Mouse (Mus musculus) lung, postnatal 4 days (tissue): ENCODE measurements at regions not wholly inside any gene's neighbourhood (a gene's known extent, or its start where the extent isn't known, plus 50 kb on each side); places are given as distances from the start of the nearest gene placed in this dataset.

Experiments
- DNase-seq, 2 experiments: peaks; one replicate each; pipeline ENCODE4 v3.0.0; 2021

DNA sequence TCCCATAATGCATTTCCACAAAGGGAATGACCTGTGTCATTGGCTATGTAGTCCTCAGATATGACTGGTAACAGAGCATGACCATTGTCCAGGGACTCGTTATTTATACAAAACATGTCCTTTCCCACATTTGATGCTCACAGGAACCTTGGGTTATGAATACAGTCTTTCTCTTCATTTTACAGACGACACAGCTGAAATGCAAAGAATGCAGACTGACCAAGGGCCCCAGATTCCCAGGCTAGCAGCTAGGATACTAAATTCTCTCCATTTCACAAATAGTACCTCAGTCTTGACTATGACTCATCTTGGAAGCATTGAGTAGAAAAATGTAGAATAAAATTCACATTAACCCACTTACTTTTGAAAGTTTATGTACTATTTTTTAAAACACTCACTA is 182.7 kb upstream of the Sox4 start:
- no peak for DNase-seq

DNA sequence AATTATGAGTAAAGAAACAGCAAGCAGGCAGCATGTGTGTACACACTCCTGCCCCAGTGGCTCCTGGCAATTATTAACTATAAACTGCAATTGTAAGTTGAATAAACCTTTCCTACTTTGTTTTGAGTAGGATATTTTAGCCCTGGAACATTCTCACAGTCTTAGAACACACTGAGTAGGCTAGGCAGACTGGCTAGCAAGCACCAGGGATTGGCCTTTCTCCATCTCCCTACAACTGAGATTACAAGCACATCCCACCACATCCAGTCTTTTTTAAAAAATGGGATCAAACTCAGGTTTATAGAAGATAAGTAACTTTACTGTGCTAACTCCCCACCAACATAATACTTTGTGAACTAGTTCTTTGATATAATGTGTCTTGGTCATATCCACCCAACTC is 174.0 kb upstream of the Sox4 start:
- no peak for DNase-seq

- no peak for DNase-seq
Observed at GRCm38 (mm10) chr13:29123477-29123876, 170.0 kb upstream of the Sox4 start.

DNA sequence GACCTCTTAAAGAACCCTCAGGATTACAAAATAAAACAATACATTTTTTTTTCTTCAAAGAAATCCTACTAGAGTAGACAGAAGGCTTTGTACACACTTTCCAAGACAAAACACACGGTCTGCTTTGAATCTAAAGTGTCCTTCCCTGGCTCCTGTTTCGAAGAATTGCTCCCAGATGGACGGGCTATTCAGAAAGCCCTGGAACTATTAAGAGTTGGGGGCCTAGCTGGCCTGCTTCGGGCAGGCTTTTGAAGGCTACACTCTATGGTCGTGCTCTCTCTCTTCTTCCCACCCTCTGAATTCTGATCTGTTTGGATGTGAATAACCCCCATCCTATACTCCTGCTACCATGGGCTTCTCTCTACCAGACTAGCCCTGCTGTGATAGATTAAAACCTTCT is 167.6 kb upstream of the Sox4 start:
- no peak for DNase-seq

DNA sequence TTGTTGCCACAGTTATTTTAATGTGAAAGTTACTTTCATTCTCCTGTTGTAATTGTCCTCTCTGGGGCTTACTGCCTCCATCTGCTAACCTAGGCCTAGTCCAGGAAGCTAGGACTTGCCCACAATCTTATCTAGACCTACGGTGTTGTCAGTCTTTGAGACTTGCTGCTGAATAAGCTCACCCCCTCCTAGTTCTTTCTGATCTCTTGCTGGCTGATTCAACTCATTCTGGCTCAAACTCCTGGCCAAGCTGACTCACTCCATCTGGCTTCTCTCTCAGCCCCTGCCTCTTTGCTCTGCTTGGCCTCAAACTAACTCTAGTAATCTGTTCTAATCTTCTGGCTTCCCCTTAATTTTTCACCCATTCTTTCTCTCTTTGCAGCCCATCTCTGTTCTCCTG is 165.8 kb upstream of the Sox4 start:
- DNase-seq = no peak

GRCm38 (mm10) chr13:29114998-29115495 is 161.5 kb upstream of the Sox4 start:
- DNase-seq = no peak

DNA sequence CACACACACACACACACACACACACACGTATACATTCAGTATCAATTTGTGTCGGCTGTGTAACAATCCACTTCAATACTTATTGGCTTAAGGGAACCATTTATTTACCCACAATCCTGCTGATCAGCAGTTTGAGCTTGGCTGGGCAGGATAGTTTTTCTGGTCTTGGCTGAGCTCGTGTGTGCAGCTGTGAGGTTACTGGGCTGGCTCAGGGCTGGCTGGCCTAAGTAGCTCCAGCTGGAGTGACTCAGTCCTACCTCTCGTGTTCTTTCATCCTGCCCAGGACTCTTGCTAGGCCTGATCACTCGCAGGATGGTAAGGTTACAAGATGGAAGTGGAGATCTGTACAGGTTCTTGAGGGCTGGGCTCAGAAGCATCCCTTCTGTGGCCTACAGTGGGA is 156.6 kb upstream of the Sox4 start:
- DNase-seq = peak; percentile 5 to 64

DNA sequence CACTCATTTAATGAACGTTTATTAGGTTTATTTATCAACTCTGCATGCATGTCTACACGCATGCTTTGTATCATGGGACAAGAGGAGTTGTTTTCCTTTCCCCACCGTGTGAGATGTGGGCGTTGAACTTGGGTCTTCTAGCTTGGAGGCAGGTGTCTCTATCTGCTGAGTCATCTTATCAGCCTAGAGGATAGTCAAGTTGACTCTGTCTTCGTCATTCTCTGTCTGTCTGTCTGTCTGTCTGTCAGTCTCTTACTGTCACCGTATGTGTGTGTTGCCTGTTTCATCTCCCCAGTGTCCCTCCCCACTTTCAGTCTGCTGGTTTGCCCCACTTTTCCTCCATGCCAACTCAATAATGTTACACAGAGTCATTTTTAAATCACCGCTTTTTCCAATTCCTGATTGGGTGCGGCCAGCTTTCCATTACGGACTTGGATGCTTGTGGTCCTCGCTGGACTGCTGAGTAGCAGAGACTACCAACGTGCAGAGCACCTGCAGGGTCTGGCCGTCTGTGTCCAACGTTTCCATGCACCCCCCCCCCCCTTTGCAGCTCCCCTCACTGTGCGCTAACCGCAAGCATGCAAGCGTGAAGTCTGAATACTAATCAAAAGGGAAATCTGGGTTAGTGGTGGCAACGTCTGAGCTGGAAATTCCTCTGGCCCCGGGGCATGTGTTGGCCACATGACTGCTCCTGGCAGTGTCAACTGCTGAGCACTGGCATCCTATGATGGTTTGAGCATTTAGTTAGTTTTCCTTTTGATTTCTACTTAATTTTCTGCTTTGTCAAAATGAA is 155.7 kb upstream of the Sox4 start:
- no peak for DNase-seq

DNA sequence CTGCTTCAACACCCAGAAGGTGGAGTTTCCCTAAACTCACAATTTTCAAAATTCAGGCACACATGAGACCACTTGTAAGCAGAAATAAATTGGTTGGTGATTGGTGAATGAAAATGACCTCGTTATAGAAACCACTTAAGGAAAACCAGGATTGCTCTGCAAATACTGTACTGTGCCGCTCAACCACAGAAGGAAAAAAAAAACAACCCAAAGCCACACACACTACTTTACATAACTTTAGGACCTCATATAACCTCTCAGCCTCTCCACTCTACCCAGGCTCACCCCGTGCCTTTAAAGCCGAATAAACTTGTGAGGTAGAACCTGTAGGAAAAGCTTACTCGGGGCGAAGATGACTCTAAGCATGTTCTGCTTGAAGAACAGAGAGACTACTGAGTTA is 154.7 kb upstream of the Sox4 start:
- no peak for DNase-seq

GRCm38 (mm10) chr13:29092166-29092565 is 138.7 kb upstream of the Sox4 start:
- no peak for DNase-seq

DNA sequence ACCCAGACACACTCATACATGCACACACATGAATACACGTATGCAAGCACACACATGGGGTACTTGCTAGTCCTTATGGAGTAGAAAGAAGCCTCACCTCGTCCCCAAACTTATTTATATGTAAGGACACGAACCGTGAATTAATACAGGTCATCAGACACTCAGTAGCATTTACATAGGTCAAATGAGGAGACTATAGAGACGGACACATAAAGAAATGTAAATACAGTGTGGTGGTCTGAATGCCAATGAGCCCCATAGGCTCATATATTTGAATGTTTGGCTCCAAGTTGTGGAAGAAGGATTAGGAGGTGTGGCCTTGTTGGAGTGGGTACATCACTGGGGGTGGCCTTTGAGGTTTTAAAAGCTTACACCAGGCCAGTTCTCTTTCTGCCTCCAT is 133.3 kb upstream of the Sox4 start:
- no peak for DNase-seq

DNA sequence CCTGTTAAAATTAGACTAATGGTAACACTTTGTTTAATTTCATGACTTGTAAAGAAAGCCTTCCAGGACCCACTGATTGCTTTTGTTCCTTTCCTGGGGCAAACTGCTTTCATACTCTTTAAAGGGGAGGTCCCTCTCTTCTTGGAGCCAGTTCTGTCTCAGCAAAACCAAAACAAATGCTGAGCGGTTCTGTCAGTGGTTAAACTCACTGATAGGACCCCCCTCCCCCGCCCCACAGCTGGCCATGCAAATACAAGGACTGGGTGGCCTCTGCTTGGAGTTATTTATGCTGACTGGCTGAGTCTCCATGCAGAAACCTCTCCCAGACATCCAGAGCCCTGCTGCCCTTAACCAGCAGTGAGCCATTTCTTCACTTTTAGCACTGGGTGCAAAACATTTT is 127.6 kb upstream of the Sox4 start:
- DNase-seq = no peak

- no peak for DNase-seq
Observed at GRCm38 (mm10) chr13:29079841-29080240, 126.3 kb upstream of the Sox4 start.

- no peak for DNase-seq
Observed at GRCm38 (mm10) chr13:29073630-29074029, 120.1 kb upstream of the Sox4 start.

GRCm38 (mm10) chr13:29063924-29064323 is 110.4 kb upstream of the Sox4 start:
- DNase-seq = no peak

DNA sequence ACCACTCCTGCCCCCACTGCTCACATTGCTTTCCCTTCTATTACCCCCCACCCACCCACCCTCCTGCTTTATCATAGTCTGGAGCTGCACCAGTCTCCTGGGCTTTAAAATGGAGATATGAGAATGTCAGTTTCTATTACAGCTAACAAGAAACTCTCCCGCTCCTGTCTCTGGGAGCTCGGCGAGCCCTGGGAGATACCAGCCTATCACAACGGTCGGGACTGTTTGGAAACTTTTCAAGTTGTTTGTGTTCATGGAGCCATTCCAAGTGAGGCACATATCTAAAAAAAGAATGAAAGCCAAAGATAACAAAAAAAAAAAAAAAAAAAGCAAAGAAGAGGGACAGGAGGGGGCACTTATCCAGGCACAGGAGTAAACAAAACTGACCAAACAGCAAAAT is 105.2 kb upstream of the Sox4 start:
- DNase-seq = peak; percentile 34 to 56

DNA sequence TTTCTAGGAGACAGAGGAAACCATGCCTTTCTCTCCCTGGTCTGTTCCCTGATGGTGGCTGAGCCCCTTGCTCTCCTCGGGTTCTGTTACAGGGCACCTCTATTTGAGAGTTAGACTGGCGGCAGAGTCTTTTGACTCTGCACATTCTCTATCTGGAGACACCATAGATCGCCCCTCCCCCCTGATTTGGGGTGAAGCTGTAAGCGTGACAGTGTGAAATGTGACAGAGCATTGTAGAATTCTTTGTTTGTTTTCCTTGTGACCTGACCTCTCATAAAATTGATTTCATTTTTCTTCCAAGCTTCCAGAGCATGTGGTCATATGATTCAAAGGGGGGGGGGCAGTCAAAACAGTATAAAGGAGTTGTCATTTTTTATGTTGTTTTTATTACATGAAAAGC is 96.2 kb upstream of the Sox4 start:
- no peak for DNase-seq

DNA sequence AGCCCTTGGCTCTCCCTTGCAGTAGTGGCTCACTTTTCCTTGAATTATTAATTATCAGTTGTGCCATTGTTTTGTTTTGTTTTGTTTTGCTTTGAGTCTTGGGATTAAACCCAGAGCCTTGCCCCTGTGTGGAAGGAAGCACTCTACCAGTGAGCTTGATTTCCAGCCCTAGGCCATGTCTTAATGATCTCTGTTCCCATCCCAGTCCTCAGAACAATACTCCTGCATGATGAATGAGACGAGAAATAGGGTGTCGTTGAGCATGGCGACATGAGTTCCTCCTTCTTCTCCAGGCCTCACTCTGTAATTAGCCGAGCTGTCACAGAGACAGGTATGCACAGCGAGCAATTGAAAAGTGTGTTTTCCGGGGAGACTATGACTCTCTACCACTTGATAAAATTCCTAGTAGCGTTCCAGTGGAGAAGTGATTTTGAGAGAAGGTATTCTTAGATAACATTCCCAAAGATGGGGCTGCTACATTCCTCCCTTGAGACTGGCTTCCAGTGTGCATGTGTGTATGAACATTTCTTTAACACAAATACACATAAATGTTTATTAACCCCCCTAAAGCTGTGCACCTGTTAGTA is 95.6 kb upstream of the Sox4 start:
- DNase-seq = no peak

GRCm38 (mm10) chr13:29044655-29045054 is 91.1 kb upstream of the Sox4 start:
- no peak for DNase-seq

- DNase-seq = no peak
Observed at GRCm38 (mm10) chr13:29040331-29040730, 86.8 kb upstream of the Sox4 start.

- DNase-seq = no peak
Observed at GRCm38 (mm10) chr13:29034904-29035303, 81.4 kb upstream of the Sox4 start.

- peak; percentile 67 to 89 for DNase-seq
Observed at GRCm38 (mm10) chr13:29034444-29034843, 80.9 kb upstream of the Sox4 start.

DNA sequence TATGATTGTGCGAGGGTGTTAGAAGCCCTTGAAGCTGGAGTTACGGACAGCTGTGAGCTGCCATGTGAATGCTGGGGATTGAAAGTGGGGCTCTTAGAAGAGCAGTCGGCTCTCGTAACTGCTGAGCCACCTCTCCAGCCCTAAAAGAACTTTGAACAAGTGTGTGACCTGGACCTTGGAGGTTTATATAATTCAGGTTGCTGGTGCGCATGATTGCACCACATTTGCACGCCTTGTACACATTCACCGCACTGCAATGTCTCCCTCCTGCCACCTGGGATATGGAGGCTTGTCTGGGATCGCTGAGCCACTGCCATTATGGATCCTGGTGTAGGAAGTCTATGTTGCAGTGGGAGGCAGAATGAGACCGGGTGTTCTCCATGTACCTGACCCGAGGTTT is 73.6 kb upstream of the Sox4 start:
- DNase-seq = no peak

DNA sequence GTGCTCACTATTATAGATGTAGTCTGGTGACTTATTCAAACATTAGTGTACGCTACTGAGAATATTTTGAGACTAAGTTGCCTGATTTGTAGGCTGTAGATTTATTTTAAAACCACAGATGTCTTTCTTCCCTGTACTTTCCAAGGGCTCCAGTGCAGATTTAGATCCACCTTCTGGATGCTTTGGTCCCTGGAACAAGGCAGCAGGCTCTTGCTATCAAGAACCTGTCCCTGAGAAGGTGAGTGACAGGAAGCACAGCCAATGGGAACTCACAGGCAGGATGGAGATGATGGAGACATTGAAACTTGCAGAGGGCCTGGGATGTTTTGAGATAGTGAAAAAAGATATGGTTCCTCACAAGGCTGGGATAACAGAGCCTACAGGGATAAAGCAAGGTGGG is 70.0 kb upstream of the Sox4 start:
- no peak for DNase-seq

GRCm38 (mm10) chr13:29019839-29020238 is 66.3 kb upstream of the Sox4 start:
- no peak for DNase-seq
